10 mouse cellular contexts compared by ENCODE assay signal in the genomic region with DNA sequence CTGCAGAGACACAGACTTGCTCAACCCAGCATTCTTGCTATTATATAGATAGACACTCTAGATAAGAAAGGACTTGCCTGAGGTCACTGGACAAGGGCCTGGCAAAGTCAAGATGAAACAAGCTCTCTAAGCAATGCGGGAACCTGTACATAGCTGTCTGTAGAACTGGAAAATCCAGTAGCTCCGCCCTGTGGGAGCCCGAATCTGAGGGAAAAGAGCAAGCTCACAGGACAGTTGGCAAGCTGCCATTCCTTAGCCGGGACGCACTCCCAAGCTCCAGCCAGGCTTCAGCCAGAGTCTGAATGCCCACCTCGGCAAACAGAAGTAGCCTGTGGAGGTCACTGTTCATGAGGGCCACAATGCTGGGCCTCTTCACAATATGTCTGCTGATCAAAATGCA. TPM values are rescaled to one million over a fixed set of nuclear protein-coding genes. Genes with fewer than 3 reads are reported as not detected.
DNase-seq lines count a peak whose midpoint lies in the region; ATAC-seq lines count a peak whose summit lies in the region.
"Had no signal": no experiment of that assay in that cellular context is flagged by ENCODE, and none has a peak within 500 bp of the region (broad histone marks: within the 10 kb centered on the region; RNA-seq: fewer than 3 reads in every experiment).

No protein-coding gene starts in this region.

- H3K4me2 ChIP-seq in hindbrain, embryonic 14.5 days (replicated peaks): no peak overlapping the region
- no peak overlapping the region for H3K4me2 ChIP-seq in hindbrain, embryonic 12.5 days (replicated peaks)

- WGBS in hindbrain, embryonic 14.5 days: 51% methylated on average over 6 of the region's 6 CpGs
- 54% methylated on average over 6 of the region's 6 CpGs for WGBS in hindbrain, embryonic 12.5 days

- H3K9ac ChIP-seq in hindbrain, embryonic 14.5 days: no peak overlapping the region
- H3K9ac ChIP-seq in hindbrain, embryonic 12.5 days: no peak overlapping the region

- DNase-seq in hindbrain, embryonic 14.5 days (ENCODE audit: low spot score): peak; percentile 52
- DNase-seq in adrenal gland, adult 2 months: peak; percentile 54
- DNase-seq in kidney, adult 8-10 months: peak; percentile 89 to 91
- peak; percentile 41 for DNase-seq in ovary, postnatal 14 days (ENCODE audit: low spot score)
- DNase-seq in embryo, embryonic 10 days (ENCODE audit: low spot score): no peak
- no peak for DNase-seq in heart, adult 9 months (ENCODE audit: low spot score in 2 of 2)

- ATAC-seq in hindbrain, embryonic 14.5 days (ENCODE audit: low FRiP score): no peak
- no peak for ATAC-seq in hindbrain, embryonic 12.5 days (ENCODE audit: low FRiP score)
- no peak for ATAC-seq in erythroblast, adult 5-6 weeks (replicated peaks; ENCODE audit: low FRiP score, poor library complexity, severe bottlenecking)
- ATAC-seq: Patski had no signal

- no peaks in the 10 kb centered on the region for H3K9me3 ChIP-seq in hindbrain, embryonic 14.5 days (ENCODE audit: control insufficient read depth, low read length)
- H3K9me3 ChIP-seq in hindbrain, embryonic 12.5 days (replicated peaks): no peaks in the 10 kb centered on the region

- no peak overlapping the region for H3K27ac ChIP-seq in hindbrain, embryonic 14.5 days
- no peak overlapping the region for H3K27ac ChIP-seq in hindbrain, embryonic 12.5 days
- H3K27ac ChIP-seq: macrophage had no signal

- H3K4me1 ChIP-seq in hindbrain, embryonic 14.5 days (replicated peaks; ENCODE audit: control insufficient read depth, insufficient read depth, low read length): no peaks in the 10 kb centered on the region
- no peaks in the 10 kb centered on the region for H3K4me1 ChIP-seq in hindbrain, embryonic 12.5 days

- H3K36me3 ChIP-seq in hindbrain, embryonic 14.5 days (replicated peaks; ENCODE audit: control insufficient read depth, insufficient read depth): no peaks in the 10 kb centered on the region
- H3K36me3 ChIP-seq in hindbrain, embryonic 12.5 days: no peaks in the 10 kb centered on the region

- H3K4me3 ChIP-seq in hindbrain, embryonic 14.5 days (replicated peaks; ENCODE audit: low read length): no peak overlapping the region
- H3K4me3 ChIP-seq in hindbrain, embryonic 12.5 days: no peak overlapping the region

- no peaks in the 10 kb centered on the region for H3K27me3 ChIP-seq in hindbrain, embryonic 14.5 days (ENCODE audit: control insufficient read depth, insufficient read depth, low read length)
- H3K27me3 ChIP-seq in hindbrain, embryonic 12.5 days: no peaks in the 10 kb centered on the region
- H3K27me3 ChIP-seq: Patski had no signal

RNA-seq across cellular contexts. Expression of a gene that starts 28.8 kb away (rescaled TPM):
- polyA plus RNA-seq in hindbrain, embryonic 14.5 days (2014; fragmentation: Nextera tagmentation; extraction: Ambion mirVana): 0.33 and 0.36 TPM in 2 replicates
- polyA plus RNA-seq in hindbrain, embryonic 12.5 days (2016; fragmentation: Nextera tagmentation; extraction: Ambion mirVana): 0.52 and 0.93 TPM in 2 replicates
- 10 to 100 TPM in 1 of 2 experiments, under 1 TPM in 1; 0.93 to 16.3 TPM for total RNA-seq in adrenal gland, adult 2 months (2021)
- 16.8 and 22.9 TPM in 2 replicates for polyA plus RNA-seq in adrenal gland, adult 2 months (2012; rRNA removed)
- total RNA-seq in erythroblast, adult 5-6 weeks (2015; ENCODE audit: low replicate concordance): not detected in 2 replicates
- total RNA-seq in erythroblast, adult 5-6 weeks (2017; ENCODE audit: low replicate concordance): not detected in 2 replicates

RNA-seq across cellular contexts. Expression of a gene that starts 51.3 kb away (rescaled TPM):
- polyA plus RNA-seq in hindbrain, embryonic 14.5 days (2014; fragmentation: Nextera tagmentation; extraction: Ambion mirVana): 14.3 and 17.0 TPM in 2 replicates
- 72.2 and 75.6 TPM in 2 replicates for polyA plus RNA-seq in hindbrain, embryonic 12.5 days (2016; fragmentation: Nextera tagmentation; extraction: Ambion mirVana)
- total RNA-seq in adrenal gland, adult 2 months (2021): 1 to 10 TPM; 1.7 to 6.1 TPM
- 0.31 and 0.37 TPM in 2 replicates for polyA plus RNA-seq in adrenal gland, adult 2 months (2012; rRNA removed)
- 67.1 and 70.2 TPM in 2 replicates for total RNA-seq in erythroblast, adult 5-6 weeks (2015; ENCODE audit: low replicate concordance)
- 131 and 155 TPM in 2 replicates for total RNA-seq in erythroblast, adult 5-6 weeks (2017; ENCODE audit: low replicate concordance)

Comparison
In these comparisons a context has a peak if more than half of its experiments do, and no peak if none do; other contexts are left out.
1. DNase-seq: peak in hindbrain, embryonic 14.5 days (single experiment), adrenal gland, adult 2 months (single experiment), kidney, adult 8-10 months (2 of 2) and ovary, postnatal 14 days (single experiment); none in embryo, embryonic 10 days (single experiment) and heart, adult 9 months (0 of 2).
2. RNA of a gene that starts 51.3 kb away (polyA plus RNA-seq): 72.2 to 75.6 TPM in hindbrain, embryonic 12.5 days and 14.3 to 17.0 TPM in hindbrain, embryonic 14.5 days; 0.31 to 0.37 TPM in adrenal gland, adult 2 months; every median in the first group is over 10 times any median in the second.